Mouse (Mus musculus) small intestine, adult 2 months (tissue): ENCODE data around the gene Zfp989. TPM values are rescaled to one million over a fixed set of nuclear protein-coding genes. Genes with fewer than 3 reads are reported as not detected.
"Not testable (repeated sequence)": the region's sequence is repeated elsewhere in the genome, so short reads cannot be mapped to it uniquely, and the experiment has no call there.

Source experiments
- H3K27ac ChIP-seq: fragments of 200-500 bp; 2 replicates; pipeline ENCODE4 v1.5.1; 2012; ENCODE audit warnings: low read depth, low read length, control low read depth, inconsistent platforms; ENCODE audit not compliant: insufficient read depth
- H3K27me3 ChIP-seq: fragments of 200-500 bp; 2 replicates; pipeline ENCODE4 v1.6.1; 2012; ENCODE audit warnings: mild to moderate bottlenecking, moderate library complexity, low read length, inconsistent platforms; ENCODE audit not compliant: control insufficient read depth, insufficient read depth
- H3K36me3 ChIP-seq: fragments of 200-500 bp; 2 replicates; pipeline ENCODE4 v1.6.1; 2012; ENCODE audit warnings: mild to moderate bottlenecking, low read length, control low read depth, inconsistent platforms; ENCODE audit not compliant: control insufficient read depth, insufficient read depth
- H3K4me1 ChIP-seq: fragments of 200-500 bp; 2 replicates; pipeline ENCODE4 v1.6.1; 2012; ENCODE audit warnings: low read length, inconsistent platforms, mixed read lengths; ENCODE audit not compliant: control insufficient read depth, insufficient read depth, insufficient read length
- H3K4me3 ChIP-seq: fragments of 200-500 bp; 2 replicates; pipeline ENCODE4 v1.5.1; 2012; ENCODE audit warnings: low read depth, mild to moderate bottlenecking, control low read depth, inconsistent platforms, low read length, moderate library complexity
- CTCF ChIP-seq: fragments of 200-500 bp; IDR thresholded peaks from 2 replicates; pipeline ENCODE4 v1.5.1; 2012; ENCODE audit warnings: low read depth, mild to moderate bottlenecking, control low read depth, inconsistent platforms, low read length, moderate library complexity, mixed read lengths; ENCODE audit not compliant: insufficient replicate concordance, insufficient read length; ENCODE audit errors: extremely low read depth
- POLR2A ChIP-seq: fragments of 200-500 bp; IDR thresholded peaks from 2 replicates; pipeline ENCODE4 v1.6.1; 2012; ENCODE audit warnings: low read depth, mild to moderate bottlenecking, control low read depth, inconsistent platforms, low read length, moderate library complexity
- WGBS: fragments of 180-500 bp; shearing (Covaris S2); methylation state at CpG from one replicate; pipeline ENCODE4 v1.1.7; 2018; 5-methylcytosine and 5-hydroxymethylcytosine counted together
- polyA plus RNA-seq: library from polyadenylated mRNA; depleted of rRNA; stranded (reverse); fragments of >200 nt; gene quantifications from 2 replicates; pipeline ENCODE4 v1.2.3, GENCODE M21; 2012; rRNA removed

The Zfp989 gene
- not detected in 2 replicates for polyA plus RNA-seq

- 87% methylated on average over 5 of the region's 5 CpGs for whole genome bisulfite sequencing
Measured at GRCm38 (mm10) chr4:146971757-146972156, at the start of gene Zfp989. TSS of gene Zfp989 (plus strand) at chr4:146971976.

DNA sequence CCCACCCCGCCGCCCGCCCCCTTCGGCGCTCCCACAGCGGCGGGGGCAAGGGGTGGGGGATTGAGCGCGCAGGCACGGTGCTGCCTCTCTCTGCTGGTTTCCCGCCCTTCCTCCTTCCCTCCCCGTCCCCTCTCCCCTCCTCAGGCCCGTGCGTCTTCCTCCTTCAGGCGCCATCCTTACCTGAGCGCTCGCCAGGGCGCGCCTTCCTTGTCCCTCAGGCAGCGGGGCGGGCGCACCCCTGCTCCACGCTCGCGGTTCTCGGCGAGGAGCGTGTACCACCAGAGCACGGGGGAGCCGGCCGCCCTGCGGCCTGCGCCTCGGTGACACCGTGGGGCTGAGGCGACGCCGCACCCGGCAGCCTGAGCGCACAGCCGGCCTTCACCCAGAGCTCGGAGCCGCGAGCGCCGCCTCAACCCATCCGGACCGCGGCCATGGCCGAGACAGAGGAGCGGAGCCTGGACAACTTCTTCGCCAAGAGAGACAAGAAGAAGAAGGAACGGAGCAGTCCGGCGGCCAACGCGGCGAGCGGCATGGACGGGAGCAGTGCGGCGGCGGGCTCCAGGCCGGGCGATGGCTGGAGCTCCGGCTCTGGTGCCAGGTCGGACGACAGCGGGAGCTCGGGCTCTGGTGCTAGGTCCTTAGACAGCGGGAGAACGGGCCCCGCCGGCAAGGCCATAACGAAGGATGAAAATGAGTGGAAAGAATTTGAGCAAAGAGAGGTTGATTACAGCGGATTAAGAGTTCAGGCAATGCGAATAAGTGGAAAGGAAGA lies 39.3 kb upstream of the Zfp989 start:
- TF ChIP-seq POLR2A = no peak
- TF ChIP-seq CTCF = no peak
- 16% methylated on average over 76 of the region's 77 CpGs for WGBS
- no peak overlapping the region for H3K4me3 ChIP-seq
- no peak overlapping the region for H3K27ac ChIP-seq
- H3K4me1 ChIP-seq = no peaks in the 10 kb centered on the region
- H3K36me3 ChIP-seq = no peaks in the 10 kb centered on the region
- no peaks in the 10 kb centered on the region for H3K27me3 ChIP-seq

More at GRCm38 (mm10) chr4:146971757-146972156, at the start of gene Zfp989:
- not testable (repeated sequence) for H3K4me1 ChIP-seq, H3K4me3 ChIP-seq, H3K36me3 ChIP-seq, H3K27ac ChIP-seq, H3K27me3 ChIP-seq

GRCm38 (mm10) chr4:146941691-146942090 lies 30.1 kb upstream of the Zfp989 start:
- H3K4me1 ChIP-seq, H3K36me3 ChIP-seq, H3K27ac ChIP-seq, H3K4me3 ChIP-seq, H3K27me3 ChIP-seq: not testable (repeated sequence)
- 62% methylated on average over 32 of the region's 32 CpGs for WGBS

DNA sequence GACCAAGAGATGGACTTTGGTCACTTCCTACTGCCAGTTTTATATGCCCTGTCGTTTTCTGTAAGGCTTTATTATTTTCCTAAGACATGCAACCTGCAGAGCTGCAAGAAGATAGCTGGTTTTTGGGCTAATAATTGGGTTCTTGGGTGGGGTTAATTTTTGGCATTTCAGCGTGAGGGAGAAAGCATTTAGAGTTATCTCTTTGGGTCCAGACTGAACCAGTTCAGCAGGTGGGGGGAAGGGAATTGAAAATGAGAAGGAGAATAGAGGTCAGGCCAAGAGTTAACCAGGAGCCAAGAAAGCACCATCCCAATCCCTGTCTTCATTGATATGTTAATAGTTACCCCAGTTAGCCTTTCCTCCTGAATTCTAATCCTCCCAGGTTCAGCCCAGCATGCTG lies 4.8 kb downstream of the Zfp989 start:
- 8% methylated on average over 2 of the region's 2 CpGs for WGBS
- not testable (repeated sequence) for H3K4me1 ChIP-seq, H3K36me3 ChIP-seq, H3K27me3 ChIP-seq, H3K27ac ChIP-seq, H3K4me3 ChIP-seq

DNA sequence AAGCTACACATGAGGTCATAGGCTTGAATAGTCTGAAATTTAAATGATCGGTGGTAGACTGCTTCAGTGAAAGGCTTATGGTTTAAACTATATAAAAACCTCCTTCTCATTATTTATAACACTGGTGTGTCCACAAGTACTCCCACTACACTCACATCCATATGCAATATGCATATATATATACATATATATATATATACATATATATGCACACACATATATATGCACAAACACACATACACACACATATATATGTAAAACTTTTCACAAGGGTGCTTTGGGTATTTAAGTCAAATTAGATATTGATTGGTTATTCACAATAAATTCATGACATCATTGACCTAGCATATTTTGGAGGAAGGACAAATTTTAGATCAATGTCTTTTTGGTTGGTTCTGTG lies 46.6 kb downstream of the Zfp989 start:
- no CpG with 5 or more reads among the region's 1 CpGs for WGBS
- not testable (repeated sequence) for H3K4me1 ChIP-seq, H3K27me3 ChIP-seq, H3K4me3 ChIP-seq, H3K27ac ChIP-seq, H3K36me3 ChIP-seq

GRCm38 (mm10) chr4:147021550-147021949 lies 49.8 kb downstream of the Zfp989 start, which contains the start of gene Rex2:
TSS of gene Rex2 (plus strand) at chr4:147021850.
- WGBS = no CpG with 5 or more reads among the region's 6 CpGs
- H3K27ac ChIP-seq, H3K4me1 ChIP-seq, H3K36me3 ChIP-seq, H3K4me3 ChIP-seq, H3K27me3 ChIP-seq: not testable (repeated sequence)

- not testable (repeated sequence) for H3K4me3 ChIP-seq, H3K36me3 ChIP-seq, H3K27me3 ChIP-seq, H3K4me1 ChIP-seq, H3K27ac ChIP-seq
- 57% methylated on average over 1 of the region's 1 CpGs for WGBS
Measured at GRCm38 (mm10) chr4:147026374-147026773, 54.6 kb downstream of the Zfp989 start.

DNA sequence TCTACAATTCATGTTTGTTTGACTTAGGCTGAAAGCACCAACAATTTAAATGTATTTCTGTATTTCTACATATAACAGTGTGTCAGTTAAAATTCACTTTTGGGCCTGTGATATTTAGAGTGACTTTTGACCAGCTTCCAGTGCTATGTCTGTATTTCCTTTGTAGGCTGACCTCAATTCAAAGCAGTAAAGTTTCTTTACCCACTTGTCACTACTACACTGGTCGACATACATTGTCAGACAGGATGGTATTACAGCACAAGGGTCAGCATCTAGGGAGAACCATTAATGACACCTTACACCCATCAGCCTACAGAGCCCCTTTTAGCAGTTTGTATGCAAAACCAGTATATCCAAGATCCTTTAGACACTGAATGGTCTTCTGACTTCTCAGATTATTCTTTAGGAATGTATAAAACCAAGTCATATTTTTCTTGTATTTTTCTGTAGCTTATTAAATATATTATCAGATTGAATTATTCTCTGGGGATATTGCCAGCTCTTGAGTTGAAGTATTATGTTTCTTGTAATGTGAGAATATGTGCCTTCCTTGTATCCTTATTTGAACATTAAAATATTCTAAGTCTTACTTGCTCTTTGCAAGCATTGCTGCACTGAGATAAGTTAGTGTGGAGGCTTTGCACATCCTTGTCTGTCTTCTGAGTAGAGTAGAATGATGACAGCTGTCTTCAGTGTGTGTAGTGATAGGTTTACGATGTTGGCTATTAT lies 59.7 kb downstream of the Zfp989 start:
- not testable (repeated sequence) for H3K4me3 ChIP-seq, H3K4me1 ChIP-seq, H3K36me3 ChIP-seq, H3K27me3 ChIP-seq, H3K27ac ChIP-seq
- 93% methylated on average over 1 of the region's 2 CpGs for WGBS

Other genes starting within 250 kb of the Zfp989 start
- not detected in 2 replicates for gene Gm21411, start 62.4 kb upstream of the Zfp989 start, polyA plus RNA-seq
- not detected in 2 replicates for gene Rex2, start 49.9 kb downstream of the Zfp989 start, polyA plus RNA-seq
- not detected in 2 replicates for gene Zfp991, start 160.1 kb downstream of the Zfp989 start, polyA plus RNA-seq